Mouse (Mus musculus) neural tube, embryonic 12.5 days (tissue): Measurements from ENCODE around the gene Fam168a. TPM values are rescaled to one million over a fixed set of nuclear protein-coding genes. Genes with fewer than 3 reads are reported as not detected.

Source experiments
- ATAC-seq: fragments of 200-750 bp; cut with Nextera tagmentation; 2 replicates; pipeline ENCODE4 v1.8.0; 2017; ENCODE audit warnings: low read depth, mild to moderate bottlenecking, moderate TSS enrichment, moderate library complexity; ENCODE audit not compliant: low FRiP score
- H3K27ac ChIP-seq: fragments of 300-500 bp; sonication (generic); 2 replicates; pipeline ENCODE4 v1.5.1; 2016
- H3K27me3 ChIP-seq: fragments of 300-500 bp; sonication (generic); replicated peaks from 2 replicates; pipeline ENCODE4 v1.6.1; 2016; ENCODE audit warnings: mild to moderate bottlenecking
- H3K36me3 ChIP-seq: fragments of 300-500 bp; sonication (generic); 2 replicates; pipeline ENCODE4 v1.6.1; 2016; ENCODE audit warnings: mild to moderate bottlenecking
- H3K4me1 ChIP-seq: fragments of 300-500 bp; sonication (generic); 2 replicates; pipeline ENCODE4 v1.6.1; 2016
- H3K4me2 ChIP-seq: fragments of 300-500 bp; sonication (generic); replicated peaks from 2 replicates; pipeline ENCODE4 v1.6.1; 2016; ENCODE audit warnings: mild to moderate bottlenecking
- H3K4me3 ChIP-seq: fragments of 300-500 bp; sonication (generic); 2 replicates; pipeline ENCODE4 v1.5.1; 2016
- H3K9ac ChIP-seq: fragments of 300-500 bp; sonication (generic); 2 replicates; pipeline ENCODE4 v1.6.1; 2016; ENCODE audit warnings: mild to moderate bottlenecking
- H3K9me3 ChIP-seq: fragments of 300-500 bp; sonication (generic); 2 replicates; pipeline ENCODE4 v1.6.1; 2016; ENCODE audit warnings: mild to moderate bottlenecking
- WGBS: fragments of 180-500 bp; shearing (Covaris S2); methylation state at CpG from one replicate; pipeline ENCODE4 v1.1.7; 2016; 5-methylcytosine and 5-hydroxymethylcytosine counted together
- microRNA-seq: library from miRNA; unstranded; fragments of <30 nt; microRNA quantifications from one replicate; pipeline ENCODE4, GENCODE M21; 2017
- polyA plus RNA-seq: library from polyadenylated mRNA; unstranded; fragments of >200 nt; fragmentation: Nextera tagmentation; extraction: Ambion mirVana; gene quantifications from 2 replicates; pipeline ENCODE4 v1.2.1, GENCODE M21; 2016

Gene Fam168a
- polyA plus RNA-seq, 1 experiment from 2014 or later, result 58.2 TPM

DNA sequence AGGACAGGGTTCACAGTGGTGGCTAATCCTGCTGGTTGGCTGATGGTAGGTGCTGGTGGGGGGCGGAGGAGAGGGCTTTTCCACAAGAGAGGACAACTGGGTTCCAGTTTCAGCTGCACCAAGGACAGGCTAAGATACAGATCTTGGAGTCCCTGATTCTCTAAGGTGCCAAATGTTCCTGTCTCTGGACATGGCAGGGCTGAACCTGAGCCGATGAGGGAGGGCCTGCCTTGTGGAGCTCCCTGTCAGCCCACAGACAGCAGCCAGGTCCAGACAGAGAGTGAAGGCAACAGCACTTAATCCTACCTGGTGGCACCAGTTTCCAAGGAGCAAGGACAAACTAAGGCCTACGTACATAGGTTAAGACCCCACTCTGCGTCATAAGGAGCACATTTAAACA, 178.0 kb downstream of the Fam168a start:
- Histone ChIP-seq H3K27ac (no peak overlapping the region), H3K4me2 (no peak overlapping the region), H3K27me3 (no peaks in the 10 kb centered on the region), H3K9ac (no peak overlapping the region), H3K9me3 (no peaks in the 10 kb centered on the region), H3K36me3 (peaks cover 52% of the 10 kb centered on the region), H3K4me1 (0 out of 2 replicates have a peak, but pooled peaks cover 5% of the 10 kb centered on the region), H3K4me3 (no peak overlapping the region)
- ATAC-seq, result no peak
- WGBS, result 96% methylated on average over 4 of the region's 4 CpGs

DNA sequence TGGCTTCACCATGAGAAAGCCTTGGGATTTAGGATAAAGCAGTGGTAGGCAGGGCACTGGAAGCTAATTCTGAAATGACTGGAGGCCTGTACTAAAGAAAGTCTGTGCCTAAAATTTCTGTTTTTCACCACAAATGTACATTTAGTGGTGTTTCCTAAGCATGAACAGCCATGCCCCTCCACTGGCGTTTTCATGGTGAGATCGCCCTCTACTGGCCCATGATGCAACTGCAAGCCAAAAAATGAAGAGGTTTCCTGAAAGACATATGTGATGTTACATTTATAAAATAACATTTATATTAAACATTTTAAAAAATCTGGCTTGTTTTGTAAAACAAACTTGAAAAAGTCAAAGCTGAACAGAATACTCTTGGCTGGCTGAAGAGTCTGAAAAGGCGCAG, 180.1 kb downstream of the Fam168a start:
- peaks cover 43% of the 10 kb centered on the region for H3K36me3 ChIP-seq
- WGBS, result 31% methylated on average over 3 of the region's 3 CpGs
- no peaks in the 10 kb centered on the region for H3K4me1 ChIP-seq
- no peaks in the 10 kb centered on the region for H3K27me3 ChIP-seq
- no peak overlapping the region for H3K4me3 ChIP-seq
- ATAC-seq, result no peak
- H3K4me2 ChIP-seq, result no peak overlapping the region
- no peaks in the 10 kb centered on the region for H3K9me3 ChIP-seq
- H3K9ac ChIP-seq, result no peak overlapping the region
- H3K27ac ChIP-seq, result no peak overlapping the region

Small RNA genes within 50 kb of the gene (microRNA-seq; reads per million reads assigned to microRNA genes)
- 63.6 reads per million, percentile 46 among the genes with 10 or more reads in this experiment for gene Mir3102

Other genes with a start within 250 kb of the Fam168a start
- not detected in 2 replicates for gene Ucp3, start 233.6 kb upstream of the Fam168a start, polyA plus RNA-seq
- 110 and 111 TPM in 2 replicates for gene Ucp2, start 213.3 kb upstream of the Fam168a start, polyA plus RNA-seq
- gene Dnajb13, start 191.7 kb upstream of the Fam168a start, polyA plus RNA-seq, result 0.56 and 0.78 TPM in 2 replicates
- 16.3 and 17.5 TPM in 2 replicates for gene Coa4, start 169.6 kb upstream of the Fam168a start, polyA plus RNA-seq
- 196 and 227 TPM in 2 replicates for gene Rab6a, start 99.2 kb upstream of the Fam168a start, polyA plus RNA-seq
- gene Mrpl48, start 98.3 kb upstream of the Fam168a start, polyA plus RNA-seq, result 68.5 and 69.9 TPM in 2 replicates
- 12.8 and 13.4 TPM in 2 replicates for gene Plekhb1, start 44.2 kb upstream of the Fam168a start, polyA plus RNA-seq
- gene Relt, start 156.8 kb downstream of the Fam168a start, polyA plus RNA-seq, result 3.7 and 3.9 TPM in 2 replicates
- 7.1 and 7.9 TPM in 2 replicates for gene Arhgef17, start 225.5 kb downstream of the Fam168a start, polyA plus RNA-seq